Mouse (Mus musculus) cerebellum, adult 2 months (tissue): ENCODE data around the gene Itpa.

Source experiments
- CTCF ChIP-seq: fragments of 200-500 bp; IDR thresholded peaks from 2 replicates; pipeline ENCODE4 v1.5.1; 2011; ENCODE audit warnings: low read depth, mild to moderate bottlenecking, control low read depth, low read length, moderate library complexity, borderline replicate concordance; ENCODE audit not compliant: insufficient read depth
- POLR2A ChIP-seq: fragments of 200-500 bp; IDR thresholded peaks from 2 replicates; pipeline ENCODE4 v1.6.1; 2011; ENCODE audit warnings: low read length, control low read depth, borderline replicate concordance; ENCODE audit not compliant: insufficient read depth

DNA sequence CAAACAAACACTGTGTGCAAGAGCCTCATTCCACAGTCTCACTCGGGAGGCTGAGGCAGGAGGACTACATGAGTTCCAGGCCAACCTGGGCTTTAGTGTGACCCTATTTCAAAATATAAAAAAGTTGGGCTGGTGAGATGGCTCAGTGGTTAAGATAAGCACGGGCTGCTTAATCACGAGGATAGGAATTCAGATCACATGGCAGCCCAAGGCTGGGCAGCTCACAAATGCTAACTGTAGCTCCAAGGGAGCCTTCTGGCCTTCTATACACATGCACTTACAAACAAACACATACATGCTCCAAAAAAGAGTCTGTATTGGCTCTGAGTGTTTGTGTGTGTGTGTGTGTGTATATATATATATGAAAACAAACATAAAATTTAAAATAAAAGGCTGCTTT, 26.2 kb downstream of the Itpa start:
- TF ChIP-seq POLR2A = no peak
- TF ChIP-seq CTCF = no peak
